Mouse (Mus musculus) left cerebral cortex, postnatal 14 days (tissue): ENCODE results near the gene Lbr. TPM values are rescaled to one million over a fixed set of nuclear protein-coding genes. Genes with fewer than 3 reads are reported as not detected.

Experiments
- DNase-seq, 2 experiments: peaks; one replicate each; pipeline ENCODE4 v3.0.0; 2021 to 2022; ENCODE audit warnings: low spot score in 2 of 2, mixed read lengths in 1 of 2
- intact Hi-C: fragments of 180-260 bp; cut with DNase I; formaldehyde crosslinking; loops from one replicate; pipeline ENCODE4 v1.15.1; 2025
- total RNA-seq, 2 experiments: library from RNA; stranded (reverse); gene quantifications; 2 replicates each; pipeline ENCODE4 v1.2.3; 2021

Lbr gene
- total RNA-seq, 2 experiments from 2014 or later: 9.6 to 14.2 TPM

- intact Hi-C loops: no loop called here
- no peak for DNase-seq
These were observed 13.5 kb upstream of the Lbr start for GRCm38 (mm10) chr1:181856329-181856728.

GRCm38 (mm10) chr1:181854829-181855228 is 12.0 kb upstream of the Lbr start:
- DNase-seq: no peak
- intact Hi-C loops: no loop called here

GRCm38 (mm10) chr1:181853081-181853736 is 10.4 kb upstream of the Lbr start:
- no peak for DNase-seq
- intact Hi-C loops: no loop called here

GRCm38 (mm10) chr1:181852466-181852865 is 9.6 kb upstream of the Lbr start:
- intact Hi-C loops: no loop called here

GRCm38 (mm10) chr1:181851521-181852310 is 8.9 kb upstream of the Lbr start:
- intact Hi-C loops: no loop called here
- peak; percentile 49 to 71 for DNase-seq

More at GRCm38 (mm10) chr1:181852466-181852865, 9.6 kb upstream of the Lbr start:
- no peak for DNase-seq

GRCm38 (mm10) chr1:181850441-181850840 is 7.6 kb upstream of the Lbr start:
- intact Hi-C loops: no loop called here
- no peak for DNase-seq

- DNase-seq: no peak
- intact Hi-C loops: no loop called here
These were observed 5.4 kb upstream of the Lbr start for GRCm38 (mm10) chr1:181848210-181848609.

- intact Hi-C loops: no loop called here
- DNase-seq: no peak
These were observed 4.5 kb upstream of the Lbr start for GRCm38 (mm10) chr1:181847396-181847795.

GRCm38 (mm10) chr1:181845767-181846166 is 2.9 kb upstream of the Lbr start:
- intact Hi-C loops: no loop called here
- DNase-seq: no peak

GRCm38 (mm10) chr1:181844874-181845547 is 2.2 kb upstream of the Lbr start:
- intact Hi-C loops: loop anchor here (5.0 kb wide), 1 partner anchor 37 kb away; no protein-coding TSS in a partner anchor
- no peak for DNase-seq

- intact Hi-C loops: loop anchor here (5.0 kb wide), 1 partner anchor 40 kb away; no protein-coding TSS in a partner anchor
- peak; percentile 94 to 95 for DNase-seq
These were observed 778 bp downstream of the Lbr start for GRCm38 (mm10) chr1:181841864-181842672.

GRCm38 (mm10) chr1:181841396-181841795 is 1.4 kb downstream of the Lbr start:
- DNase-seq: no peak
- intact Hi-C loops: loop anchor here (5.0 kb wide), 1 partner anchor 41 kb away; no protein-coding TSS in a partner anchor

GRCm38 (mm10) chr1:181839746-181840366 is 3.0 kb downstream of the Lbr start:
- DNase-seq: no peak
- intact Hi-C loops: loop anchor here (5.0 kb wide), 1 partner anchor 42 kb away; no protein-coding TSS in a partner anchor

GRCm38 (mm10) chr1:181838111-181838510 is 4.7 kb downstream of the Lbr start:
- intact Hi-C loops: no loop called here
- no peak for DNase-seq

GRCm38 (mm10) chr1:181833143-181833542 is 9.7 kb downstream of the Lbr start:
- intact Hi-C loops: no loop called here

GRCm38 (mm10) chr1:181832720-181833119 is 10.1 kb downstream of the Lbr start:
- intact Hi-C loops: no loop called here
- DNase-seq: peak in 1 of 2 experiments; percentile 19

More at GRCm38 (mm10) chr1:181833143-181833542, 9.7 kb downstream of the Lbr start:
- DNase-seq: no peak

- DNase-seq: no peak
- intact Hi-C loops: no loop called here
These were observed 14.5 kb downstream of the Lbr start for GRCm38 (mm10) chr1:181828365-181828764.

- intact Hi-C loops: no loop called here
- no peak for DNase-seq
These were observed 16.1 kb downstream of the Lbr start for GRCm38 (mm10) chr1:181826716-181827115.
